Mouse (Mus musculus): Measurements from ENCODE around the gene Crygn.

GRCm38 (mm10) chr5:24778843-24779140 is 21.0 kb upstream of the Crygn start:
- TF ChIP-seq HCFC1 (IDR thresholded peaks at IDR 0.05; ENCODE audit: low read depth, low read length) (no peak), CTCF (IDR thresholded peaks at IDR 0.05 in 2 of 3, conservative IDR thresholded peaks at IDR 0.05 in 1 of 3; ENCODE audit: control insufficient read depth in 1 of 3, insufficient read depth in 1 of 3, low read depth in 2 of 3, low read length in 3 of 3, poor library complexity in 1 of 3, severe bottlenecking in 1 of 3) (no peak), KAT2A (conservative IDR thresholded peaks at IDR 0.05; ENCODE audit: low read depth, low read length) (no peak), POLR2A (IDR thresholded peaks at IDR 0.05; ENCODE audit: control insufficient read depth in 1 of 2, insufficient read depth in 1 of 2, low read depth in 1 of 2, low read length in 2 of 2, poor library complexity in 1 of 2) (no peak), UBTF (IDR thresholded peaks at IDR 0.05; ENCODE audit: borderline replicate concordance, insufficient read depth, low read depth, low read length) (no peak), MYC (IDR thresholded peaks at IDR 0.05; ENCODE audit: low read depth, low read length) (no peak), SIN3A (IDR thresholded peaks at IDR 0.05; ENCODE audit: low read length) (no peak), E2F4 (IDR thresholded peaks at IDR 0.05; ENCODE audit: borderline replicate concordance, low read depth, low read length) (no peak), MXI1 (IDR thresholded peaks at IDR 0.05; ENCODE audit: low read depth, low read length) (no peak), JUND (IDR thresholded peaks at IDR 0.05; ENCODE audit: low read depth, low read length) (no peak), MYB (IDR thresholded peaks at IDR 0.05; ENCODE audit: low read depth, low read length) (no peak), ZNF384 (IDR thresholded peaks at IDR 0.05; ENCODE audit: low read depth, low read length) (no peak)
